Mouse (Mus musculus): ENCODE data around the gene Aldh2.

GRCm38 (mm10) chr5:121583765-121584501 is 9.7 kb downstream of the Aldh2 start:
- no peak for TF ChIP-seq POLR2A (IDR thresholded peaks at IDR 0.05; ENCODE audit: borderline replicate concordance, insufficient read depth, low read length)
- peak; percentile 60 for TF ChIP-seq CTCF (IDR thresholded peaks at IDR 0.05; ENCODE audit: borderline replicate concordance, insufficient read depth, low read depth, low read length)
